Mouse (Mus musculus): Measurements from ENCODE around the gene Shc4.

Shc4 gene

DNA sequence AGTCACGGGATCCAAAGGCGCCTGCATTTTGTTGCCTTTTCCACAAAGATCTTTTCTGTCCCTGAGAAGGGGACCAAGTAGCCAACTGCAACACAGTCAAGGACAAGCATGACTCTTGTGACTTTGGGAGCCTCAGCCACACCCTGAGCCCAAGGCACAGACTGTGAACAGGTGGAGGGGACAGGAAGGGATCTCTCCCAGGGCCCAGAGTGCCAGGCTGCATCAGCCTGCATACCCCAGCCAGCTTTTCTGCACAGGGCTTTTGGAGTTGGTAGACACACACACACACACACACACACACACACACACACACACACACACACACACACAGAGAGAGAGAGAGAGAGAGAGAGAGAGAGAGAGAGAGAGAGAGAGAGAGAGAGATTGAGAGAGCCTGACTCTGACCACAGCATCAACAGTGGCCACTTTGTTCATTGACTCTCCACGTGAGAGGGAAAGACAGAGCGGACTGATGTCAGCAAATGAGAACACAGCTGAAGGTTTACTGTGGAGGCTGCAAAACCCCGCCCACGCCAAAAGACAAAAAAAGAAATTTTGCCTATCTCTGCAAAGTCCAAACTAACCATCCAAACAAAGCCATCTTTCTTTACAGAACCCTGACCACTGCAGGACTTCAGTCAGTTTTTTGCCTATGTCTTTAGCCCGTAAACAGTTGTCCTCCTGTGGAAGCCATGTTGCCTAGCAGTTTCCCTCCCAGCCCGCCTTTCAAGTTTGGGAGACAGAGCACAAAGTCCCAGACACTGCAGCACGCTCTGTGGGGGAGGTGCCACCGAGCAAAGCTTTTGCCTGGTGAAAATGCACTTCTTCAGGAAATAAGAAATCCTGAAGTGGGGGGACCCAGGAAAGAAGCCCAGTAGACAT lies 39.1 kb downstream of the Shc4 start:
- no peak for DNase-seq (ENCODE audit: low read depth)

DNA sequence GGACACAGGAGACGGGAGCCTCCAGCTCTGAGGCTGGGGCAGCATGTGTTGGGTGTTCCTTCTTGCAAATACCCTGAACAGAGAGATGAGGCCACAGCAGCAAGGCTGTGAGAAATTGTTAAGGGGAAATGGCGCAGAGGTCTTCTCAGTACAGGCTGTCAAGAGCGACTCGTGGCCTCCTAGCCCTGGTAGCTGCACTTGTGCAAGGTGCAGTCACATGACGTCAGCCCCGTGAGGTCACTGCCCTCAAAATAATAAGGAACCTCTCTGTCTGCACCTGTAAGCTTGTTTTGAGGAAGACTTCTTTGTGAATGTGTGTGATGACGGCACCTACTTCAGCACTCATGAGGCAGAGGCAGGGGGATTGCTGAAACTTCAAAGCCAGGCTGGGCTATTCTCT lies 40.1 kb downstream of the Shc4 start:
- no peak for DNase-seq (ENCODE audit: low read depth)

DNA sequence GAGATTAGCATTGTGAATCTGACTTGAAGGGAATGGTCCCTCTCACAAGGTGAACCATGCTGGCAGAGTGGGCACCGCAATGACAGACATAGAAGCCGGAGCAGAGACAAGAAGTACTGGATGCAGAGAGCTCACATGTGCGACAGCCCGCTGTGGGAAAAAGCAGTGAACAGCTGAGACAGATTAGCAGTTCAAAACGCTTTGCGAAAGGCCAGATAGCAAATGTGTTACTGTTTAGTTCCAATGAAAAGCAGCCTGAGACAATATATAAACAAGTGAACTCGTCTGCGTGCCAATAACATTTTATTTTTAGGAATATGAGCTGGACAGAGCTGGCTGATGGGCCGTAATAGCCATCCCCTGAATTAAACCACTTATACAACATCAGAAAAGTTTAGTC lies 42.1 kb downstream of the Shc4 start:
- no peak for DNase-seq (ENCODE audit: low read depth)

DNA sequence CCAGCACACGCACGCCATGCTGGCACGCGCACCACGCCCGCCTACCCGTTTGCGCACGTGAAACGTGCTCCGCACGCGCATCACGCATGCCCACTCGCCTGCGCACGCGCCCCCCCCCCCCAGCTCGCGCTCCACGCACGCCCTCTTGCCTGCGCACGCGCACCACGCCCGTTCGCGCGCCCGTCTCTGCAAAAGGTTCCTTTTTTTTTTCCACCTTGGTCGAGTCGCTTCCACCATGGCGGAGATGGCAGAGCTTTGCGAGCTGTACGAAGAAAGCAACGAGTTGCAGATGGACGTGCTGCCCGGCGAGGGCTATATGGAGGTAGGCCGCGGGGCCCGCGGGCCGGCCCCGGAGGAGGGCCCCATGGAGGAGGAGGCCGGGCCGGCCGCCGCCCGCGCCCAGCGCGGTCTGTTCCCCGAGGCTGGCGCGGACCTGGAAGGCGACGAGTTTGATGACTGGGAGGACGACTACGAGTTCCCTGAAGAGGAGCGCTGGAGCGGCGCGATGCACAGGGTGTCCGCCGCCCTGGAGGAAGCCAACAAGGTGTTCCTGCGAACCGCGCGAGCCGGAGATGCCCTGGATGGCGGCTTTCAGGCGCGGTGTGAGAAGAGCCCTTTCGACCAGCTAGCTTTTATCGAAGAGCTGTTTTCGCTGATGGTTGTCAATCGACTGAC lies 50.9 kb downstream of the Shc4 start, which contains the start of gene Eid1:
Eid1 (plus strand) TSS at position 139 of the 675 bp plus-strand sequence.
- DNase-seq (ENCODE audit: low read depth), result peak; percentile 61

DNA sequence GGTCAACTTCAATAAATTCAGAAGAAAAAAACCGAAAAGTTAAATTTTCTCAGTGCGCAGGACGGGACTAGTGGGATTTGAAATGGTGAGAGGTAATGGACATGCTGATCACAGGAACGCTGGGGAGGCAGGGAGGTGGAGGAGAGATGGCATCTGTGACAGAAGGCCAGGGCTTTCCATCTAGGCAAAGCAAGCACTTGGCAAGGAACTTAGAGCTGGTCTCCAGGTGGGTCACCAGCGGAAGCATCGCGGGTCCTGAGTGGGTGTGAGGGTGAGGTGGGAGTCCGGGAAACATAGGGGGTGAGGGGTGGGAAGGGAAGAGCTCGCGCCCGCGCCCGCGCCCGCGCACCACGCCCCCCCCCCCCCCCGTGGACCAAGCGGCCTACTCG lies 51.4 kb downstream of the Shc4 start:
- DNase-seq (ENCODE audit: low read depth), result no peak

DNA sequence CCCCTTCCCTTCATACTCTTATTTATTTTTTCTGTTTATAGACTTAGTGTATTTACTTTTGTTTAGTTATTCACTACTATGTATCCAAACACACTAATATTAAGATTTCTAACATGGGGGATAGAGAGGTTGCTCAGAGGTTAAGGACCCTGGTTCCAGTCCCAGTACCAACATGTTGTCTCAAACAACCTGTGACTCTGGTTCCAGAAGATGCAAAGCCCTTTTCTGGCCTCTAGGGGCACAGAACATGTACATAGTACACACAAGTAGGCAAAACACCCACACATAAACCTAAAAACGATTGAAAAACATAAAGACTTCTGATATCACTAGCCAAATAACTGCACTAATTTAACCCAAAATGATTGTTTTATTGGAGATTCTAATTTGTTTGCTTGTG lies 53.1 kb downstream of the Shc4 start:
- DNase-seq (ENCODE audit: low read depth), result no peak

DNA sequence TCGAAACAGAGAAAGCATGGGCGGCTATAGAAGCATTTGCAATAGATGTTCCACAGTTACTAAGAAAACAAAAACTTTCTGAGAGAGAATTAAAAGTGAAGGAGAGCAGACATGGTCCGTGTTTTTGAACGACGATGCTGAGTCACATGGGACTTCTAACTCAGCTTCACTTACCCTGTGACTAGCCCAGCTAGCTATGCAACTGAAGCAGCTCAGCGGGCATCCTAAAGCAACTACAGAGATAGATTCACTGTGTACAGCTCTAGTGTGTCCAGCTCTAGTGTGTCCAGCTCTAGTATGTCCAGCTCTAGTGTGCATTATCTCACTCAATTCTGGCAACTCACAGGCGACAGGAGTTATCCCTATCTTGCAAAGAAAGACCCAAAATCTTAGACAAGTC lies 56.2 kb downstream of the Shc4 start:
- DNase-seq (ENCODE audit: low read depth), result no peak

DNA sequence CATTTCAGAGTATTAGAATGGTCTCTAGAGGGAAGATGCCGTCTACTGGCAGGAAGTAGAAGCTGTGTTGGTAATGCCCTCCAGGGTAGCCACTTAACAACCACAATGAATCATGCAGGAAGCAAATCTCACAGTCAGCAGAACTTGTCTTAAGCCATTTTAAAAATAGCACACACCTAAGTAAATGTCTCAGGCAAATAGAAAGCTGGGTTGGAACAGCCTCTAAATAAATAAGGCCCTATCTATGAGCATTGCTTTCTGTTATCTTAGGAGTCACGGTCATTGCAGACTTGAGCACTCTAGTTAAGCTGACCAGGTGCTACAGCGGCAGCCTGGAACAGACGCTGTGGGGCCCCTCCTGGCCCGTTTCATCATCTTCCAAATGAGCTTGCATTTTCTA lies 56.8 kb downstream of the Shc4 start:
- peak; percentile 50 for DNase-seq (ENCODE audit: low read depth)

DNA sequence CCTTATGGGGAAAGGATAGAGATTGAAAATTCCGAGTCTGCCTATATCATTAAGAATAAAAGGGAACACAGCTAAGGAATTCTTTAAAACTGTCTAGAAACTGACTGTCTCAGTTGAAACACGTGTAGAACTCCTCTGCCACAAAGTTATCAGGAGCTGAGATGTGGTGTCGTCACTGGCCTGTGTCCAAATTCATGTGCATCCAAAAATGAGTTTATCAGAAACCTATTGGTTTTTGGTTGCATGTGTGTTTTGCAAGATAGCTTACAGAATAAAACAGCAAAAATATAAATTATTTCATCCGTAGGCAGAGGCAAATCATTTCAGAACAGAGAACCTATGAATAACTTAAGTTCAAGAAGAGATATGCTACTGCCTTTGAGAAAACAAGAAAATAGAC lies 57.3 kb downstream of the Shc4 start:
- no peak for DNase-seq (ENCODE audit: low read depth)

DNA sequence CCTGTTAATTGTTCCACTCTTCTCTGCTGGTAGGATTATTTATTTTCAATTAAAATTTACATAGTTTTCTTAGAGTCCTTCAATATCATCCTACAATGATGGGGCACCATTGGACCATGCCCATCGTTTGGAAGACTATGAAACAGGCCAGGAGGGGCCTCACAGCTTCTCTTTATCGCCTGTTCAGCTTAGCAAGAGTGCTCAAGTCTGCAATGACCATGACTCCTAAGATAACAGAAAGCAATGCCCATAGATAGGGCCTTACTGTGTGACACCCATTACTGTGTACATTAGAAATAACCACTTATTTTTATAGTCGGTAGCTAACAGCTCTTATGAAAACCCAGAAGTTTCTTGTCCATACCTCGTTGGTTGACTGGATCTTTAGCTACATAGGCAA lies 58.0 kb downstream of the Shc4 start:
- no peak for DNase-seq (ENCODE audit: low read depth)

DNA sequence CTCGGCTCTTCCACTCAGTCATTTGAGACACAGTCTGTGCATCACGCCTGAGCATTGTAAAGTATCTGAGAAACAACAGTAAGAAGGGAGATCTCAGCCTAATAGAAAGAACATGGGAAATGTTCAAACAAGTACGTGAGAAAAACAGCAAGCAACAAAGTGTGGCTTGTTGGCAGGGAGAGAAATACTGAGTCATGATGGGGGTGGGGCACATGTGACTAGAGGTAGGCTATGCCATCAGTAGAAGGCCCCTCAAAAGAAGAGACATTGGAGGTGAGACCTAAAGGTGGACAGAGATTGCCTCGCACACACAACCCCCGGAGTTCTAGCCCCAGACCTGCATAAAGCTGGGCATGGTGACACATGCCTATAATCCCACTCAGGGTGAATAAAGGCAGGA lies 58.7 kb downstream of the Shc4 start:
- DNase-seq (ENCODE audit: low read depth), result no peak

DNA sequence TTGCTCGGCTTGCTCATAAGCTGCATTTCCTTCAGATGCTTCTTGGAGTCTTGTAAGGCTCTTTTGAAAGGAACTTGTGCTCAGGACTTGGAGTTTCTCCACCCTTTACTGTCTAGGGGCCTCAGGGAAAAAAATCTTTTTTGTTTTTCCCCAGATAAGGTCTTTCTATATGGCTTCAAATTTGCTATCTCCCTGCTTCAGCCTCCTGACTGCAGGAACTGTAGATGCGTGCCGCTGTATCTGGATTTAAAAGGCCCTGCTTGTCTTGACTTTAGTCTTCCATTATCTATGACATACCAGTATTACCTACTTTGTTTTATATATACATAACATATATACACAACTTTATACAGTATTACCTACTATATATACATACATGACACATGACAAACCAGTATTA lies 61.4 kb downstream of the Shc4 start:
- DNase-seq (ENCODE audit: low read depth), result no peak

DNA sequence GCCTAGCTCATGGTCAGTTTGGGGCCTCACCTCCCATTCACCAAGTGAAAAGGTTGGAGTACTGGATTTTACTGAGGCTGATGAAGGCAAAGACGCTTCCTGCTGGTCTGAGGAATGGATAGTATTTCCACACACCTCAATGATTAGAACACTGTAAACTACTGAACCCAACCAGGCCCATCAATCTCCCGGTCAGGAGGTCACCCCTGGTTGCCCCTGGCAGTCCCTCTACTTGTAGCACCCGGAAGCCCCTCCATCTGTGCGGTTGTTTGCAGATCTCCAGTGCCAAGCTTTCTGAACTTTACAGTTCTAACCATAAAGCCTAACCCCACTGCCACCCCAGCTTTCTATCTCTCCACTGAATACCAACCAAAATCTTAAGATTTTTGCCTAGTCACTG lies 62.8 kb downstream of the Shc4 start:
- DNase-seq (ENCODE audit: low read depth), result no peak

DNA sequence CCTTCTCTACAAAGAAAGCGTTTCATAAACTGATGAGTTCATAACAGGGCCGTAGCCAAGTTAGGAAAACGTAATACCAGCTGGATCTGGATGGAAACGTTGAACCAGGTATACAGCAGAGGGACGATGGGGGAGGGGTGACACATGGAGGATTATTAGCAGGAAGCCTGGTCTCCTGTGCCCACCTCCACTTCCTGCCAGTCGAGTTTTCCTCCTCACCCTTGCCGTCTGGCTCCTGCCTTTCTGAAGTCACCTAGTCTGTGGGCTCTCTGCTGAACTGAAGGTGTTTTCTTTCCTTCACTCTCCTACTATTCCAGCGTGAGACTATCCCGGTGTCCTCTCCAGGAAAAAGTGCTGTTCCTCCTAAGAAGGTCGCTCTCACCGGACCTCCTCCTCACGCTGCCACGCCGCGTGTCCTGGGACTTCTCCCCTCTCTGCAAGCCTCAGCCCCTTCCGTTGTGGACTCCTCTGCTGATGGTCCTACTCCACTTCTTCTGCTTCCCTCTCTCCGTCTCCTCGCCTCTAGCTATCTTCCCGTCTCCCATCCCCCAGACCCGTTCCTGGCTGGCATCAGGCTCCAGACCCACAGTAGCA lies 63.3 kb downstream of the Shc4 start:
- DNase-seq (ENCODE audit: low read depth), result no peak

DNA sequence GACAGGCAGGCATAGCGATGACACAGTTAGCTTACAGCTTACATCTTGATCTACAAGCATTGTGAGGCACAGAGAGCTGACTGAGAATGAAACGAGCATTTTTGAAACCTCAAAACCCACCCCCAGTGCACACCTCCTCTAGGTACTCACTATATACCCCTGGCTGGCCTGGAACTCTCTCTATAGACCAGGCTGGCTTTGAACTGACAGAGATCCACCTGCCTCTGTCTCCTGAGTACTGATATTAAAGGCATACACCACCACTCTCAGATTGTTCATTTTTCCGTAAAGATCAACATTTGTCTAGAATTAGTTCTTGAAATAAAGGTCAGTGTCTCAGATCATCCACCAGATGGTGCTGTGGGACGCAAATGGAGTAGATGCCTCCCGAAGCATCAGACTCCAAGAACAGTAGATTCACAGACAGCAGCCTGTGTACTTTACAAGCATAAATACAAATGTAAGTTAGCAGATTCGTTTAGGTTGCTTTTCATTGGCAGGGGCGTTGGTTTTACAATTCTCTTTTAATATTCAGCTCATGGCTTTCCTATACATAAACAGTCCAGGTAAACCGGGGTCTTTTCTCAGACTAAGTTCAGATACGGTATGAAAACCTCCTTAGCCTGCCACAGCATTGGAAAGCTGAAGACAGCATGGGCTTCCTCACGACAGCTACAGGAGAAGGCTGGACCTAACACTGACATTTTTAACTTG lies 64.0 kb downstream of the Shc4 start:
- peak; percentile 58 for DNase-seq (ENCODE audit: low read depth)

DNA sequence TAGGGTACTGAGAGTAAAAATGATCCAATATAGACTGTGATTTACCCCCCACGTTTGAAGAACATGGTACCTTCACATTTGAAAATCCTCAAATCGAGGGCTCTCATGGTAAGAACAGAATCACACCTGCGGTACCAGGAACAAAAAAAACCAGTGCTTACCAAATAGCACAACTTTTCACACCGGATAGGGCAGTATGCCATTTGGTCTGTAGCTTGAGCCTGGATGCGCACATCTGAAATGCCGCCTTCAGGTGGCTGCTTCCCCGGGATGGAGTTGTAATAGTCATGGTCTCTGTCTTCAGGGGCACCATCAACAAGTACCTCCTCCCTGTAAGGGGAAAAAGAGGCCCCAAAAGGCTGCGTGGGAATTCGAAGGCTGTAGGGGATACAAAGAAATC lies 68.6 kb downstream of the Shc4 start:
- DNase-seq (ENCODE audit: low read depth), result no peak

DNA sequence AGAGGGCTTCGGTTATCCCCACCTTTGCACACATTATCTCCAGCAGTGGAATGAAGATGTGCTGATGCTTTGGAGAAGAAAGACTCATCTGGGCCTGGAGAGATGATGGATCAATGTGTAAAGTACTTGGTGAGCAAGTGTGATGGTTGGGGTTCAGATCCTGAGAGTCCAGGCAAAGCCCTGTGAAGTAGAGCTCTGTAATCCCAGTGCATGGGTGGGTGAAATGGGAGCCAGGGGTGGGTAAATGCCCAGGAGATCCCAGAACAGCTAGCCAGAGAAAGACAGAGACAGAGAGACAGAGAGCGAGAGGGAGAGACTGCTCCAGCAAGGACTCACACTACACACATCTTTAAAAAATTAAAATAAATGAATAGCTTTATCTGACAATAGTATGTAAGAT lies 70.7 kb downstream of the Shc4 start:
- no peak for DNase-seq (ENCODE audit: low read depth)

DNA sequence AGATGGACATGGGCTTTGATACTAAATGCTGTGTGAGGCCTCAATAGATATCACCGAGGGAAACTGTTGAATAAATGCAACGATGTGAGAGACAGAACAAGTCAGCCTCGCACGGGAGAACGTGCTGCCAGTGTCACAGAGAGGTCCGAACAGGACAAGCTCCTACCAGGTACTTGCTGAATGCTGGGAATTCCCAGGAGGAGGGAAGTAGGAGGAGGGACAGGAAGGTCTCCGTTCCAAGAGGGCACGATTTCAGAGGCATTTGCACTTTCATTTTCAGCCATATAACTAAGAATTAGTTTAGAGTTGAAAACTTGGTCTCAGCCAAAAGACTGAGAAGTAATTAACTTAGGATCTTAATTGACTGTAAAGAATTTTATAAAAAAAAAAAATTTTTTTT lies 72.4 kb downstream of the Shc4 start:
- DNase-seq (ENCODE audit: low read depth), result no peak

DNA sequence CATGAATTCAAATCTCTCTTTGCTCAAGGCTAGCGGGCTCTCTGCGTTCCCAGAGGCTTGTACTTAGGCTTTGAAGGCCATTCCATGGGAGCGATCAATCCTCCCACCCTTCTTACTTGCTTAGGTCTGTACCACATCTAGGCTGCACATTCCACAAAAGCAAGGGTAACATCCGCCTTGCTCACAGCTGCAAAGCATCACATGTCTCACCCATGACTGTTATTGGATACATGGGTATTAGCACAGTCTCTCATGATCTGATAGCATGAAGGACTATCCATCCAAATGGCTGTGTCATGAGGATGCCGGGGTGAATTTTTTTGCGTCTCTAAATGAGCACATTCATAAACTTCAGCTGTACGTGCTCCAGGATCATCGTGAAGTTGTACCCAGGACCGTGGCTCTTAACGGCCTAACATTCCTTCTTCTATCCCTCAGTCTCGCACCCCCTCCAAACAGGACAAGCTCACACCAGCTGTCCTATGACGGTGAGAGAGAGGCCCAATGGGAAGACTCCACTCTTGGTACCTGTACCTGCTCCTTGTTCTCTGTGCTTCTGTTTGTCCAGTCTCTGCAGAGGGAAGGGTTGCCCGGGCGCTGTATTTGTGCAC lies 73.1 kb downstream of the Shc4 start:
- no peak for DNase-seq (ENCODE audit: low read depth)

DNA sequence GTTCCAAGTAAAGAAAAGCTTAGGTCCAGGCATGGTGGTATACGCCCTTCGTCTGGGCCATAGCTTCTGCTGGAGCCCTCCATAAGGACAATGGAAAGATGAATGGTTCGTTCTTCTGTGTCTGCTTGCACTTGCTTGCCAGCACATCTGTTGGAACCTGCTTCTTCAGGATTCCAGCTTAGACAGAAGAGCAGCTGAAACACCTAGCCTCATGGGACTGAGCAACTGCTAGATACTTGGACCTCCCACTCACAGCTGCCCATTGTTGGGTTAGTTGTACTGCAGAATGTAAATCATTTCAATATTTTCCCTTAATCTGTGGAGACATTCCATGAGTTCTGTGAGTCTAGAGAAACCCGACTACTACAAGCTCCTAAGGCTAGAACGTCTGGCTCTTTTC lies 73.9 kb downstream of the Shc4 start:
- DNase-seq (ENCODE audit: low read depth), result no peak

DNA sequence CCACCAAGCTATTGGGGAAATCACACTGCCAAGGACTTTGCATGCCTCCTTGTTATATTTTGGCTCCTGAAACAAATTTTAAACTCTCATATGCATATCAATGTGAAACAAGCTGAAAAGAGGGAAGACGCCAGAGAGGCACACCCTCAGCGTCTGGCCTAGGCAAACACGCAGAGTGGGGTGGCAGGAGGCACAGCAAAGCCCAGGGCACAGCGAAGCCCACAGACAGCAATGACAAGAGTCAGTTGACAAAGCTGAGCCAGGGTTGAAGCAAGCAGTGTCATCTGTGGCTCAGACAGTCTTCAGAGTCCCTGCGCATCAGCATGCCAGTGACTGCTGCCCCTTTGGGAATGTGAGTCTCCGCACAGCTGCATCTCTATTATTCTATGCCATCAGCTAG lies 79.0 kb downstream of the Shc4 start:
- no peak for DNase-seq (ENCODE audit: low read depth)

DNA sequence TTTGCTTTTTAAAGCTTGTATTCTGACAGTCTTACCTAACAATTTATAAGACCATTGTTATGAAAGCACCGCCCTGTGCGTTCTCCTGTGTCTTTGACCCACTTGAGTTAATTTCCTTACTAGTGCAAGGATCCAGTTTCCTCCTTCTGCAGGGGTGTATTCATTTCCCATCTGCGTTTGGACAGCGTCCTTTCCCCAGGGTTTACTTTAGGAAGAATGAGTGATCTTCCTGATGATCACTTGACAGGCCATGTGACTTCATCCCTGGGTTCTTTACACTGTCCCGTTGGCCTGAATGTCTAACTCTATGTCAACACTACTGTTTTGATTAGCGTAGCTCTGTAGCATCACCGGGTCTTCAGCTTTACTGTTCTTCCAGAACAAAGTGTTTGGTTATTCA lies 86.6 kb downstream of the Shc4 start:
- no peak for DNase-seq (ENCODE audit: low read depth)

Measured in c-Kit-positive CD71-negative TER-119-negative erythroid progenitor cells, embryonic 14.5 days (primary cell).